Mouse (Mus musculus): Measurements from ENCODE around the gene Nnat. TPM values are rescaled to one million over a fixed set of nuclear protein-coding genes. Genes with fewer than 3 reads are reported as not detected.

The Nnat gene
- polyA plus RNA-seq, 1 experiment: 25.3 TPM

GRCm38 (mm10) chr2:157531681-157532426, 28.0 kb upstream of the Nnat start:
- 51% methylated on average over 8 of the region's 8 CpGs for WGBS

GRCm38 (mm10) chr2:157534163-157534562, 25.7 kb upstream of the Nnat start:
- Histone ChIP-seq H3K4me3 (replicated peaks; ENCODE audit: extremely low read depth, low read depth, low read length) (no peak overlapping the region), H3K4me1 (ENCODE audit: control insufficient read depth, insufficient read depth, low read length) (no peaks in the 10 kb centered on the region)
- no peak for DNase-seq
- TF ChIP-seq POLR2A (IDR thresholded peaks at IDR 0.05; ENCODE audit: borderline replicate concordance, extremely low read depth, low read depth, low read length): no peak
- TF ChIP-seq CTCF (IDR thresholded peaks at IDR 0.05; ENCODE audit: insufficient read depth, low read length): no peak
- WGBS: 71% methylated on average over 4 of the region's 4 CpGs

More at GRCm38 (mm10) chr2:157531681-157532426, 28.0 kb upstream of the Nnat start:
- Histone ChIP-seq H3K4me1 (ENCODE audit: control insufficient read depth, insufficient read depth, low read length) (no peaks in the 10 kb centered on the region), H3K4me3 (replicated peaks; ENCODE audit: extremely low read depth, low read depth, low read length) (no peak overlapping the region)
- no peak for TF ChIP-seq CTCF (IDR thresholded peaks at IDR 0.05; ENCODE audit: insufficient read depth, low read length)
- no peak for TF ChIP-seq POLR2A (IDR thresholded peaks at IDR 0.05; ENCODE audit: borderline replicate concordance, extremely low read depth, low read depth, low read length)
- DNase-seq: no peak

GRCm38 (mm10) chr2:157536476-157537081, 23.3 kb upstream of the Nnat start:
- WGBS: 36% methylated on average over 7 of the region's 7 CpGs
- no peak for DNase-seq
- TF ChIP-seq CTCF (IDR thresholded peaks at IDR 0.05; ENCODE audit: insufficient read depth, low read length) (no peak), POLR2A (IDR thresholded peaks at IDR 0.05; ENCODE audit: borderline replicate concordance, extremely low read depth, low read depth, low read length) (no peak)

GRCm38 (mm10) chr2:157537118-157537517, 22.8 kb upstream of the Nnat start:
- TF ChIP-seq POLR2A (IDR thresholded peaks at IDR 0.05; ENCODE audit: borderline replicate concordance, extremely low read depth, low read depth, low read length) (no peak), CTCF (IDR thresholded peaks at IDR 0.05; ENCODE audit: insufficient read depth, low read length) (no peak)
- WGBS: 32% methylated on average over 7 of the region's 7 CpGs
- DNase-seq: no peak
- H3K4me1 ChIP-seq (ENCODE audit: control insufficient read depth, insufficient read depth, low read length): no peaks in the 10 kb centered on the region
- no peak overlapping the region for H3K4me3 ChIP-seq (replicated peaks; ENCODE audit: extremely low read depth, low read depth, low read length)

More at GRCm38 (mm10) chr2:157536476-157537081, 23.3 kb upstream of the Nnat start:
- Histone ChIP-seq H3K4me3 (replicated peaks; ENCODE audit: extremely low read depth, low read depth, low read length) (no peak overlapping the region), H3K4me1 (ENCODE audit: control insufficient read depth, insufficient read depth, low read length) (no peaks in the 10 kb centered on the region)

- no peaks in the 10 kb centered on the region for H3K4me1 ChIP-seq (ENCODE audit: control insufficient read depth, insufficient read depth, low read length)
- TF ChIP-seq CTCF (IDR thresholded peaks at IDR 0.05; ENCODE audit: insufficient read depth, low read length) (no peak), POLR2A (IDR thresholded peaks at IDR 0.05; ENCODE audit: borderline replicate concordance, extremely low read depth, low read depth, low read length) (no peak)
- DNase-seq: no peak
- WGBS: 56% methylated on average over 24 of the region's 24 CpGs
- H3K4me3 ChIP-seq (replicated peaks; ENCODE audit: extremely low read depth, low read depth, low read length): no peak overlapping the region
These were observed 19.6 kb upstream of the Nnat start for GRCm38 (mm10) chr2:157540073-157540952.

GRCm38 (mm10) chr2:157540953-157541569, 18.8 kb upstream of the Nnat start:
- DNase-seq: no peak

GRCm38 (mm10) chr2:157541631-157542030, 18.2 kb upstream of the Nnat start:
- no peak for TF ChIP-seq POLR2A (IDR thresholded peaks at IDR 0.05; ENCODE audit: borderline replicate concordance, extremely low read depth, low read depth, low read length)
- no peak for TF ChIP-seq CTCF (IDR thresholded peaks at IDR 0.05; ENCODE audit: insufficient read depth, low read length)
- Histone ChIP-seq H3K4me3 (replicated peaks; ENCODE audit: extremely low read depth, low read depth, low read length) (no peak overlapping the region), H3K4me1 (ENCODE audit: control insufficient read depth, insufficient read depth, low read length) (no peaks in the 10 kb centered on the region)
- DNase-seq: no peak
- 84% methylated on average over 8 of the region's 8 CpGs for WGBS

More at GRCm38 (mm10) chr2:157540953-157541569, 18.8 kb upstream of the Nnat start:
- WGBS: 68% methylated on average over 9 of the region's 9 CpGs
- TF ChIP-seq POLR2A (IDR thresholded peaks at IDR 0.05; ENCODE audit: borderline replicate concordance, extremely low read depth, low read depth, low read length) (no peak), CTCF (IDR thresholded peaks at IDR 0.05; ENCODE audit: insufficient read depth, low read length) (no peak)
- no peaks in the 10 kb centered on the region for H3K4me1 ChIP-seq (ENCODE audit: control insufficient read depth, insufficient read depth, low read length)
- H3K4me3 ChIP-seq (replicated peaks; ENCODE audit: extremely low read depth, low read depth, low read length): no peak overlapping the region

- 65% methylated on average over 4 of the region's 4 CpGs for WGBS
- Histone ChIP-seq H3K4me3 (replicated peaks; ENCODE audit: extremely low read depth, low read depth, low read length) (no peak overlapping the region), H3K4me1 (ENCODE audit: control insufficient read depth, insufficient read depth, low read length) (no peaks in the 10 kb centered on the region)
- DNase-seq: no peak
- no peak for TF ChIP-seq CTCF (IDR thresholded peaks at IDR 0.05; ENCODE audit: insufficient read depth, low read length)
- no peak for TF ChIP-seq POLR2A (IDR thresholded peaks at IDR 0.05; ENCODE audit: borderline replicate concordance, extremely low read depth, low read depth, low read length)
These were observed 17.5 kb upstream of the Nnat start for GRCm38 (mm10) chr2:157542415-157542814.

Data from lung, adult 2 months (tissue).